Mouse (Mus musculus) embryonic fibroblast, embryonic 13.5 days (primary cell): Measurements from ENCODE around the gene Zbtb44. TPM values are rescaled to one million over a fixed set of nuclear protein-coding genes. Genes with fewer than 3 reads are reported as not detected.

Source experiments
- H3K27ac ChIP-seq: 2 replicates; pipeline ENCODE4 v1.5.1; 2012; ENCODE audit warnings: low read length, control low read depth, inconsistent platforms; ENCODE audit not compliant: insufficient read depth
- H3K4me1 ChIP-seq: 2 replicates; pipeline ENCODE4 v1.6.1; 2011; ENCODE audit warnings: low read length; ENCODE audit not compliant: control insufficient read depth, insufficient read depth
- H3K4me3 ChIP-seq: 2 replicates; pipeline ENCODE4 v1.5.1; 2011; ENCODE audit warnings: mild to moderate bottlenecking, control low read depth, low read length; ENCODE audit not compliant: insufficient read depth
- CTCF ChIP-seq: IDR thresholded peaks from 2 replicates; pipeline ENCODE4 v1.5.1; 2011; ENCODE audit warnings: mild to moderate bottlenecking, control low read depth, low read length, moderate library complexity, borderline replicate concordance; ENCODE audit not compliant: insufficient read depth
- POLR2A ChIP-seq: IDR thresholded peaks from 2 replicates; pipeline ENCODE4 v1.6.1; 2011; ENCODE audit warnings: low read depth, mild to moderate bottlenecking, control low read depth, low read length, moderate library complexity
- polyA plus RNA-seq: library from polyadenylated mRNA; stranded (reverse); fragments of >200 nt; gene quantifications from 2 replicates; pipeline ENCODE4 v1.2.4, GENCODE M21; 2011; ENCODE audit warnings: low read depth; ENCODE audit not compliant: missing spikeins, insufficient read length

Zbtb44 gene
- polyA plus RNA-seq, 1 experiment = 21.1 TPM

DNA sequence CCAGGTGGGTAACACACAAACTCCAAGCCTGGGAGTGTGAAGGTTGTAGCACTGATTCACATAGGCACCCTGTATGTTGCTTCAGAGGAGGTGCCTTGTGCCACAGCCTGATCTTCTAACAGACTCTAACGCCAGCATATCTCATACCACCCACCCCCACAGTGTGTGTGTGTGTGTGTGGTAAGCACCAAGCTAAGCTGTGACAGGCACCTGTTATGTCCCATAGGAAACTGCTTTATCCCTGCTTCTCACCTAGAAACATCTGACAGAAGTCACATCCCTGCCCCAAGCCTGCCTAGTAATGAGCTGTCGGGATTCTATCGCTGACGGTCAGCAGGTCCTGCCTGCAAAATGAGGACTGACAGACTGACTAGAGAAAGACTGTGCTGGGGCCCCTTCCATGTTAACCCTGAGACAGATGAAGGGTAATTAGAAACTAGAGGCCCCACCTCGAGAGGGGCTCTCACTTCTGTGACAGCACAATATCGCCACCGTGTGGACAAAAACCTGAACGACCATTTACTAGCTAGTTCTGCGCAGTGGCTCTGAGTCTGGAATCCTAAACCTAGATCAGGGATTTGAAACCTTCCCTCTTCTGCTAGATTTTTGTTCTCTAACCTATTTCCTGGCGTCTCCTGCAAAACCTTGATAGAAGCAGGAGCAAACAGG, 55.8 kb downstream of the Zbtb44 start:
- no peak overlapping the region for H3K27ac ChIP-seq
- no peak overlapping the region for H3K4me3 ChIP-seq
- TF ChIP-seq POLR2A = no peak
- H3K4me1 ChIP-seq = no peaks in the 10 kb centered on the region

DNA sequence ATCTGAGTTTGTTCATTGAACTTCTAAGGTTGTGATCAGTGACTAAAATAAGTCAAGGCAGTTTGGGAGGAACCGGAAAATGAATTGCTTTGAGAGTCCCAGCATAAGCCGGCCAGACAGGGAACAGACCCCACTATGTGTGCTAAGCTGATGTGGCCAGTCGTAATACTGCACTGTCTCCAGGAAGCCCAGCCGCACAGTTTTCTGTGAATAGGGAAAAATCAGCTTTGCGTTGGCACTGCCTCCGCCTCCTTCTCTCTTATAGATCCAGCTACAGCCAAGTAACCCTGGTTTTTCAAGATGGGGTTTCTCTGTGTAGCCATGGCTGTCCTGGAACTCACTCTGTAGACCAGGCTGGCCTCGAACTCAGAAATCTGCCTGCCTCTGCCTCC, 56.3 kb downstream of the Zbtb44 start:
- TF ChIP-seq CTCF = no peak
- no peak for TF ChIP-seq POLR2A
- no peaks in the 10 kb centered on the region for H3K4me1 ChIP-seq
- H3K4me3 ChIP-seq = no peak overlapping the region
- H3K27ac ChIP-seq = no peak overlapping the region

DNA sequence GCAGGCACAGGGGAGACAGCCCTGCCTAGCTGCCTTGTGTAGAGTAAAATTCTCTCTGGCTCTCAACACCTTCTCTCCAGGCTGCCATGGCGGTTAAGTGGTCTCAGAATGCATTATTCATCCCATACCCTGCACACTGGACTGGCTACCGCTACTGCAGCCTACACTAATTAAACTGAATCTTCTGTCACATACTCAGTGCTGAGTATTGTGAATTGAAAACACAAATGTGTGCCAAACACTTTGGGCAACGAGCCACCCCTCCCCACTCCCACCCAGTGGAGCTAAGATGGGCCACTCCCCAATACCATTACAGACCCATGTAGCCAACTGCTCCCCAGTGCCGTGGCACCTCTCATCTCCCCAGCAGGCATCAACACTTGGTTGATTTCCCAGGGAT, 57.0 kb downstream of the Zbtb44 start:
- TF ChIP-seq CTCF = no peak
- no peak for TF ChIP-seq POLR2A
- no peak overlapping the region for H3K27ac ChIP-seq
- H3K4me1 ChIP-seq = no peaks in the 10 kb centered on the region
- no peak overlapping the region for H3K4me3 ChIP-seq

DNA sequence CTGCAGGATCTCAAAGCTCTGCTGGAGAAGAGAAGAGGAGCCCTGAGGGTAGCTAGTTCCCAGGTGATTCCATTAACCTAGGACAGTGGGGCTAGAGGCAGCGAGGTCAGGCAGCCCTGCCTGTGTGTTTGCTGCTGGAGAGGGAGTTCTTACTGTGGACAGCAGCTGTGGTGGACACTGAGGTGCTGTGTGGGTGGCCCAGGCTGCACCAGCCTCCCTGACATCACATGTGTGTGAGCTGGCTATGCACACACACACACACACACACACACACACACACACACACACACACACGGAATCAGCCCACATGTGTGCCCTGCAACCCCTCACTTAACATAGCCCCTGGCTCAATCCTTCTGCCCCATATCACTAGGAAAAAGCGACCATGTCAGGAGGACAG, 57.7 kb downstream of the Zbtb44 start:
- no peaks in the 10 kb centered on the region for H3K4me1 ChIP-seq

DNA sequence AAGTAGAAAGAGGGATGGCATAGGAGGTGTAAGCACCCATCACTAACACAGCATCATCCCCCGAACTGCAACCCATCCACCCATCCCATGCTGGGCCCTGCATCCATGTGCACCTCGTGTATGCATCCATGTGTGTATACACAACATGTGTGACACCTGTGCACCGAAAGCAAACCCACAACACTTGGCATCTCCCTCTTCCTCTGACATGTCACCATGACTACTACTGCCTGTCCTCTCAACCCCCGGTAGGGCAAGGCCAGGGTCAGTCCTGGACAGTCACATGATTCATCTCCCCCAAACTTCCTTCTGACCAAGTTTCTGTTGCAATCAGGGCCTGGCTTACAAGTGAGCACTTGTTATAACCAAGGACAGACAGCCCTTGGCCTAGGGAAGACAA, 58.4 kb downstream of the Zbtb44 start:
- H3K27ac ChIP-seq = no peak overlapping the region
- TF ChIP-seq POLR2A (no peak), CTCF (no peak)
- H3K4me1 ChIP-seq = no peaks in the 10 kb centered on the region
- H3K4me3 ChIP-seq = no peak overlapping the region

More for the DNA sequence above, 57.7 kb downstream of the Zbtb44 start:
- no peak overlapping the region for H3K4me3 ChIP-seq
- TF ChIP-seq CTCF (no peak), POLR2A (no peak)
- H3K27ac ChIP-seq = no peak overlapping the region

DNA sequence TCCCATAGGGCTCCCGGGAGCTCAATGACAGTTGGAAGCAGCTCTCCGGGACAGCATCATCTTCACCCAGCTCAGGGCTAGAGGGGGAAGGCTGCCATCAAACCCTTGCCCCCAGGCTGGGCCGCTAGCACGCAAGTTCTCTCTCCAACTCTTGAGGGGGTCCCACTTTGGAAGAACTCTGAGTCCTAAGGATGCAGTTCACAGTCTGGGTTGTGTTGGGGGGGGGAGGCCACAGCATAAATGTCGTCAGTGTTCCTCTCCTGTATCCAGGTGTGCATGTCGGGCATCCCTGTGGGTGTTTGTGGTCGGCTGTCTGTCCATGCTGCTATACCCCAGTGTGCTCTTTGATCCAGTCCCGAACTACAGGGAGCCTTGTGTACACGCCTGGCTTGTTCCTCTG, 59.1 kb downstream of the Zbtb44 start:
- no peak for TF ChIP-seq POLR2A
- no peak for TF ChIP-seq CTCF
- no peaks in the 10 kb centered on the region for H3K4me1 ChIP-seq

DNA sequence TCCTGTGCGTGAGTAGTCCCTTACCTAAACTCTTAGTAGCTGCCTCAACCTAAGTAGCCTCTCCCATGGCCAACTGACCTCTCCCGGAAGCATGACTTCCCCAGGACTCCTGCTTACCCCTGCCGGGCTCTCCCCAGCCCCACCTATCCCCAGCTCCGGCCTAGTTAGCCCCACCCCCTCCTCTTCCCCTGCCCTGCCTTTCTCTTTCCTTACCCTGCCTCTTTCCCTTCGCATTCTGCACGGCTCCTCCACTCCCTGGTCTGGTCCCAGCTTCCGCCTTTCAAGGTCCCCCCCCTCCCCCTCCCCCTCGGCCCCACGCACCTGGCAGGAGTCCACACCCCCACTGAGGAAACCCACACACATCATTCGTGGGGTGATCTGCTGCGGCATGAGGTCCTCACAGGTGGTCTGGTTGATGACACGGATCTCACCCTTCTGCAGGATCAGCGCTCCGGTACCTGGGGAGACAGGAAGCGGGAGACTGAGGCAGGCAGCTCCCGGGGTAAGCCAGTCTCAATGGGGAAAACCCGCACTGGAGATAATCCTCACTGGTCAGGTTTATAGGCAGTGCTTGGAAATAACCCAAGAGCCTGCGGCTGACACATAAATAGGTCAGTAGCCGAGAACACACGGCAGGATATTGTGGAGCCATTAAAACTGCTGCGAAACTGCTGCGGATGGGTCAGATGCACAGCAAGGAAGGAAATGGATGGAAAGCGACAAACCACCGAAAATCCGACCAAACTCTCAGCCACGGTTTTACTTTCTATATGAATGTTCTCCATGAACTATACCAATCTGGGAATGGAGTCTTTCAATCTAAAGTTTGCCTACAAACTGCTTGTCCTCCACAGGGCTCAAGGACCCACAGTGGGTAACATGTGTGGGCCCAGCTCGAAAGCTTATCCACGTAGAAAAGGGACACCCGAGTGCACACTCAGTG, 59.9 kb downstream of the Zbtb44 start:
- TF ChIP-seq POLR2A (no peak), CTCF (no peak)
- Histone ChIP-seq H3K4me3 (no peak overlapping the region), H3K27ac (no peak overlapping the region), H3K4me1 (no peaks in the 10 kb centered on the region)

More for the DNA sequence above, 59.1 kb downstream of the Zbtb44 start:
- H3K27ac ChIP-seq = no peak overlapping the region
- no peak overlapping the region for H3K4me3 ChIP-seq

DNA sequence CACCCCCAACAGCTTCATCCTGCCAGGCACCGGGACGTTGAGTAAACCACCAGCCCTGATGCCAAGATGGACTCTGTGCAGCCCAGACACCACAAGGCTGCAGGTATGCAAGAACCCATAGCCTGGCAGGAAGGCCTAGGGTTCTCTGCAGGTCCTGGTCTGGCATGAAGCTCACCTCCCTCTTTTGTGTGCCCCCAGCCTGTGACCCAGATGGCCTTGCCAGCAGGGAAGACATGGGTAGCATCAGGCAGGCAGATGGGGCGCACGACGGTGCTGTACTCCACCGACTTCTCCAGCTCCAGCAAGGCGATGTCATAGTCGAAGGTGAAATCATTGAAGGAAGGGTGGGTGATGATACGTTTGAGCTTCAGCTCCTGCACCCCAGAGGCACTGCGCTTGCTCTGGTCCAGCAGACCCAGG, 60.7 kb downstream of the Zbtb44 start:
- H3K4me3 ChIP-seq = no peak overlapping the region
- no peak overlapping the region for H3K27ac ChIP-seq
- H3K4me1 ChIP-seq = no peaks in the 10 kb centered on the region
- no peak for TF ChIP-seq POLR2A
- no peak for TF ChIP-seq CTCF

DNA sequence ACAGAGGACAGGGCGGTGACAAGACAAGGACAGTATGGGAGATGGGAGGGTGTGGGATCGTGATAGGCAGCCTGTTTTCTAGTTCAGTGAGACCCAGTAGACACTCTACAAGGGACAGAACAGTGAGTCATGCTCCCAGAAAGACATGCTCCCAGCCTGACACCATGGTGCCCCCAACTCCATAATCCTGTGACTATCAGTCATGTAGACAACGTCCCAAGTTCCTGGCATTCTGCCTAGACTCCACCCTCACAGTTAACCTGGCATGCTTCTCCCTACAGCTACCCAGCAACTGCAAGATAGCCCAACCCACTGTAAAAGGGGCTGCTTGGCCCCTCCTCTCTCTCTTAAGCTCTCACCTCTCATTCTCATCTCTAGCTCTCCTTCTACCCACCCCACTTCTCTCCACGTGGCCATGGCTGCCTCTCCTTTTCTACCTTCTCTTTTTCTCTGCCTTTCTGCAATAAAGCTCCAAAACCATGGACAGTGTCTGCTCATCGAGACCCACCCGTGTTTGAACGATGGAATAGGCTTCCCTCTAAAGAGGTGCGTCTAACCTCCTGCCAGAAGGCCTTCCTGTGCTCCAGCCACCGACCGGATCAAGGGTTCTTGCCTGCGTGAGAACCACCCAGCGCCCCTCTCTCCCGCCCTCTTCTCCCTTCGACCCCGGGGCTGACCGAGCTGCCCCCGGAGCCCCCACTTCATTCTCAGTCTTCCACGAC, 61.8 kb downstream of the Zbtb44 start:
- no peak overlapping the region for H3K4me3 ChIP-seq
- no peak overlapping the region for H3K27ac ChIP-seq
- H3K4me1 ChIP-seq = no peaks in the 10 kb centered on the region
- no peak for TF ChIP-seq CTCF
- TF ChIP-seq POLR2A = no peak
